Mouse (Mus musculus): ENCODE data around the gene Amigo2.

DNA sequence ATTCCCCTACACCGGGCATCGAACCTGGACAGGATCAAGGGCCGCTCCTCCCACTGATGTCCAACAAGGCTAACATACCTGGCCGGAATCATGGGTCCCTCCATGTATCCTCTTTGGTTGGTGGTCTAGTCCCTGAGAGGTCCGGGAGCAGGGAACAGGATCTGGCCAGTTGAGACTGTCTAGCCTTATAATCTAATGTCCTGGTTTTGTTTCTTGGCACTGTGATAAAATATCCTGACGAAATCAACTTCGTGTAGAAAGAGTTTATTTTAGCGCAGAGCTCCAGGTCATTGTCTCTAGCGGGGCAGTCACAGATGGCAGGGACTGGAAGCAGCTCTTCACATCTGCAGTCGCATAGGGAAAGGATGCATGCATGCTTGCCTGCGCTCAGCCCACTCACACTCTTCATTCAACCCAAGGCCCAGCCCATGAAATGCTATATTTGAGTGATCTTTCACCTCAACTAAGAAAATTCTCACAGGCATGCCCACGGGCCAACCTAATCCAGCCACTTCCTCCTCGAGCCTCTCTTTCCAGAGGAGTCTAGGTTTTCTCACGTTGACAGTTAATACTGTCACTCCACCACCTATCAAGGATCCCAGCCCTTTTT lies 19.3 kb upstream of the Amigo2 start:
- TF ChIP-seq CTCF (conservative IDR thresholded peaks at IDR 0.05 in 1 of 2, IDR thresholded peaks at IDR 0.05 in 1 of 2; ENCODE audit: low read depth in 2 of 2, low read length in 2 of 2) (no peak), POLR2A (IDR thresholded peaks at IDR 0.05; ENCODE audit: low read depth, low read length) (no peak)
